Mouse (Mus musculus) MEL (cell line): ENCODE results near the gene Gabbr2. TPM values are rescaled to one million over a fixed set of nuclear protein-coding genes. Genes with fewer than 3 reads are reported as not detected.

Experiments
- DNase-seq: peaks from one replicate; pipeline ENCODE4 v3.0.0; 2011; ENCODE audit warnings: low read depth, low spot score
- H3K27ac ChIP-seq: 2 replicates; pipeline ENCODE4 v1.5.1; 2012; ENCODE audit warnings: low read depth, mild to moderate bottlenecking, control low read depth, low read length, moderate library complexity; ENCODE audit not compliant: control insufficient read depth
- H3K27me3 ChIP-seq, 2 experiments: fragments of 150-350 bp in 1 of 2; sonication (generic) in 1 of 2; 2 replicates each; pipeline ENCODE4 v1.6.1; 2012; ENCODE audit warnings: low read length in 2 of 2, mild to moderate bottlenecking in 2 of 2, improper control_type of control experiment in 1 of 2, moderate library complexity in 1 of 2; ENCODE audit not compliant: insufficient read depth in 2 of 2, control insufficient read depth in 1 of 2
- H3K36me3 ChIP-seq, 2 experiments: 2 replicates each; pipeline ENCODE4 v1.6.1; 2012 to 2014; ENCODE audit warnings: low read length in 2 of 2, improper control_type of control experiment in 1 of 2, inconsistent platforms in 1 of 2, mild to moderate bottlenecking in 1 of 2; ENCODE audit not compliant: insufficient read depth in 2 of 2, control insufficient read depth in 1 of 2
- H3K4me1 ChIP-seq, 2 experiments: fragments of 150-350 bp in 1 of 2; sonication (generic) in 1 of 2; 2 replicates each; pipeline ENCODE4 v1.6.1; 2012; ENCODE audit warnings: low read length in 2 of 2, improper control_type of control experiment in 1 of 2, mild to moderate bottlenecking in 1 of 2; ENCODE audit not compliant: insufficient read depth in 2 of 2, control insufficient read depth in 1 of 2
- H3K4me3 ChIP-seq, 2 experiments: fragments of 150-350 bp in 1 of 2; sonication (generic) in 1 of 2; 2 replicates each; pipeline ENCODE4 v1.5.1; 2012; ENCODE audit warnings: low read depth in 2 of 2, low read length in 2 of 2, mild to moderate bottlenecking in 2 of 2, moderate library complexity in 2 of 2, control low read depth in 1 of 2, improper control_type of control experiment in 1 of 2; ENCODE audit not compliant: control insufficient read depth in 1 of 2, insufficient read depth in 1 of 2
- H3K79me2 ChIP-seq: 2 replicates; pipeline ENCODE4 v1.6.1; 2012; ENCODE audit warnings: mild to moderate bottlenecking, low read length, moderate library complexity; ENCODE audit not compliant: control insufficient read depth, poor library complexity, insufficient read depth
- H3K9ac ChIP-seq: 2 replicates; pipeline ENCODE4 v1.6.1; 2012; ENCODE audit warnings: low read depth, mild to moderate bottlenecking, control low read depth, low read length, moderate library complexity; ENCODE audit not compliant: control insufficient read depth, poor library complexity, severe bottlenecking
- H3K9me3 ChIP-seq: fragments of 150-350 bp; sonication (generic); replicated peaks from 2 replicates; pipeline ENCODE4 v1.6.1; 2012; ENCODE audit warnings: mild to moderate bottlenecking, low read length, improper control_type of control experiment, moderate library complexity; ENCODE audit not compliant: insufficient read depth
- CHD1 ChIP-seq: IDR thresholded peaks from 2 replicates; pipeline ENCODE4 v1.6.1; 2012; ENCODE audit warnings: low read depth, mild to moderate bottlenecking, inconsistent platforms, low read length, improper control_type of control experiment
- CTCF ChIP-seq, 3 experiments: IDR thresholded peaks in 2 of 3; conservative IDR thresholded peaks in 1 of 3; 2 replicates each; pipeline ENCODE4 v1.5.1; 2011 to 2012; ENCODE audit warnings: low read length in 3 of 3, low read depth in 2 of 3, mild to moderate bottlenecking in 2 of 3, improper control_type of control experiment in 1 of 3, inconsistent platforms in 1 of 3, mixed read lengths in 1 of 3, moderate library complexity in 1 of 3; ENCODE audit not compliant: control insufficient read depth in 1 of 3, insufficient read depth in 1 of 3, poor library complexity in 1 of 3, severe bottlenecking in 1 of 3
- E2F4 ChIP-seq: IDR thresholded peaks from 2 replicates; pipeline ENCODE4 v1.6.1; 2011; ENCODE audit warnings: low read depth, low read length, improper control_type of control experiment, borderline replicate concordance
- EP300 ChIP-seq, 2 experiments: IDR thresholded peaks; 2 replicates each; pipeline ENCODE4 v1.6.1; 2011; ENCODE audit warnings: improper control_type of control experiment in 2 of 2, low read length in 2 of 2, low read depth in 1 of 2, mild to moderate bottlenecking in 1 of 2
- GATA1 ChIP-seq: IDR thresholded peaks from 2 replicates; pipeline ENCODE4 v1.6.1; 2011; ENCODE audit warnings: low read depth, low read length, improper control_type of control experiment
- JUND ChIP-seq: IDR thresholded peaks from 2 replicates; pipeline ENCODE4 v1.6.1; 2011; ENCODE audit warnings: low read depth, mild to moderate bottlenecking, improper control_type of control experiment, low read length
- KAT2A ChIP-seq: conservative IDR thresholded peaks from 2 replicates; pipeline ENCODE4 v1.6.1; 2012; ENCODE audit warnings: low read depth, low read length, improper control_type of control experiment, inconsistent platforms
- MAFK ChIP-seq: IDR thresholded peaks from 2 replicates; pipeline ENCODE4 v1.6.1; 2011; ENCODE audit warnings: low read depth, mild to moderate bottlenecking, low read length, improper control_type of control experiment, borderline replicate concordance
- MAZ ChIP-seq: IDR thresholded peaks from 2 replicates; pipeline ENCODE4 v1.6.1; 2012; ENCODE audit warnings: low read depth, mild to moderate bottlenecking, inconsistent platforms, low read length, improper control_type of control experiment
- MXI1 ChIP-seq: IDR thresholded peaks from 2 replicates; pipeline ENCODE4 v1.6.1; 2011; ENCODE audit warnings: mild to moderate bottlenecking, low read depth, low read length, improper control_type of control experiment
- NELFE ChIP-seq: IDR thresholded peaks from 2 replicates; pipeline ENCODE4 v1.6.1; 2011; ENCODE audit warnings: low read depth, low read length, improper control_type of control experiment
- NRF1 ChIP-seq: IDR thresholded peaks from 2 replicates; pipeline ENCODE4 v1.6.1; 2014; ENCODE audit warnings: low read depth, mild to moderate bottlenecking, inconsistent platforms, low read length, improper control_type of control experiment, moderate library complexity; ENCODE audit not compliant: poor library complexity, insufficient read depth, severe bottlenecking
- POLR2A ChIP-seq, 2 experiments: IDR thresholded peaks; 2 replicates each; pipeline ENCODE4 v1.6.1; 2011 to 2012; ENCODE audit warnings: low read length in 2 of 2, mild to moderate bottlenecking in 2 of 2, control low read depth in 1 of 2, improper control_type of control experiment in 1 of 2, low read depth in 1 of 2, moderate library complexity in 1 of 2; ENCODE audit not compliant: control insufficient read depth in 1 of 2, insufficient read depth in 1 of 2, poor library complexity in 1 of 2
- POLR2AphosphoS2 ChIP-seq: IDR thresholded peaks from 2 replicates; pipeline ENCODE4 v1.6.1; 2011; ENCODE audit warnings: low read length, improper control_type of control experiment
- RAD21 ChIP-seq: IDR thresholded peaks from 2 replicates; pipeline ENCODE4 v1.6.1; 2011; ENCODE audit warnings: mild to moderate bottlenecking, low read depth, low read length, improper control_type of control experiment
- RCOR1 ChIP-seq: IDR thresholded peaks from 2 replicates; pipeline ENCODE4 v1.6.1; 2012; ENCODE audit warnings: low read depth, mild to moderate bottlenecking, inconsistent platforms, low read length, improper control_type of control experiment
- SIN3A ChIP-seq: IDR thresholded peaks from 2 replicates; pipeline ENCODE4 v1.6.1; 2012; ENCODE audit warnings: low read length, improper control_type of control experiment, inconsistent platforms
- SMC3 ChIP-seq: IDR thresholded peaks from 2 replicates; pipeline ENCODE4 v1.6.1; 2011; ENCODE audit warnings: low read depth, low read length, improper control_type of control experiment
- TAL1 ChIP-seq: IDR thresholded peaks from 2 replicates; pipeline ENCODE4 v1.6.1; 2012; ENCODE audit warnings: mild to moderate bottlenecking, inconsistent platforms, low read length, moderate library complexity, mixed read lengths
- TBP ChIP-seq: IDR thresholded peaks from 2 replicates; pipeline ENCODE4 v1.8.0; 2011; ENCODE audit warnings: low read depth, low read length, improper control_type of control experiment
- UBTF ChIP-seq: IDR thresholded peaks from 2 replicates; pipeline ENCODE4 v1.6.1; 2012; ENCODE audit warnings: low read depth, mild to moderate bottlenecking, inconsistent platforms, low read length, improper control_type of control experiment, moderate library complexity, borderline replicate concordance; ENCODE audit not compliant: insufficient read depth
- USF1 ChIP-seq: IDR thresholded peaks from 2 replicates; pipeline ENCODE4 v1.6.1; 2014; ENCODE audit warnings: low read depth, mild to moderate bottlenecking, inconsistent platforms, low read length, improper control_type of control experiment, moderate library complexity
- ZC3H11A ChIP-seq: IDR thresholded peaks from 2 replicates; pipeline ENCODE4 v1.6.1; 2012; ENCODE audit warnings: low read depth, mild to moderate bottlenecking, inconsistent platforms, low read length, improper control_type of control experiment
- ZMIZ1 ChIP-seq: IDR thresholded peaks from 2 replicates; pipeline ENCODE4 v1.6.1; 2012; ENCODE audit warnings: low read depth, mild to moderate bottlenecking, inconsistent platforms, low read length, improper control_type of control experiment, moderate library complexity
- polyA plus RNA-seq, 2 experiments: library from polyadenylated mRNA; stranded (reverse) in 1 of 2; unstranded in 1 of 2; fragments of >175 nt in 1 of 2; fragments of >200 nt in 1 of 2; gene quantifications; 2 replicates each; pipeline versions ENCODE4 v1.2.1 to v1.2.4; 2012; ENCODE audit warnings: low replicate concordance in 2 of 2, low read depth in 1 of 2; ENCODE audit not compliant: insufficient read length in 2 of 2, insufficient read depth in 1 of 2, missing spikeins in 1 of 2
- total RNA-seq: library from RNA; depleted of rRNA; stranded (reverse); fragments of 300-350 nt; gene quantifications from 2 replicates; pipeline ENCODE4 v1.2.3, GENCODE M21; 2012

Gabbr2 gene
- total and polyA plus RNA-seq, 3 experiments, result not detected

- Histone ChIP-seq H3K27me3 (no peaks in the 10 kb centered on the region), H3K9me3 (no peaks in the 10 kb centered on the region)
- DNase-seq, result no peak
These were observed 151.5 kb downstream of the Gabbr2 start for GRCm38 (mm10) chr4:46840146-46840545.

GRCm38 (mm10) chr4:46837362-46837761 is 154.3 kb downstream of the Gabbr2 start:
- no peaks in the 10 kb centered on the region for H3K27me3 ChIP-seq
- H3K9ac ChIP-seq, result no peak overlapping the region
- peaks cover 0 to 10% of the 10 kb centered on the region in 2 experiments; a peak in 2 of 4 replicates for H3K36me3 ChIP-seq
- no peaks in the 10 kb centered on the region for H3K9me3 ChIP-seq
- DNase-seq, result no peak
- no peak for TF ChIP-seq SIN3A
- no peak for TF ChIP-seq SMC3
- TF ChIP-seq TBP, result no peak
- no peak for TF ChIP-seq NRF1
- TF ChIP-seq CHD1, result no peak
- no peak for TF ChIP-seq EP300 (IDR thresholded peaks at IDR 0.05; ENCODE audit: low read depth in 1 of 2, low read length in 2 of 2)
- TF ChIP-seq MAFK, result no peak
- TF ChIP-seq USF1, result no peak
- TF ChIP-seq MAZ, result no peak
- TF ChIP-seq TAL1, result no peak
- TF ChIP-seq KAT2A, result no peak
- TF ChIP-seq UBTF, result no peak
- TF ChIP-seq NELFE, result no peak
- TF ChIP-seq CTCF (IDR thresholded peaks at IDR 0.05 in 2 of 3, conservative IDR thresholded peaks at IDR 0.05 in 1 of 3; ENCODE audit: control insufficient read depth in 1 of 3, insufficient read depth in 1 of 3, low read depth in 2 of 3, low read length in 3 of 3, poor library complexity in 1 of 3, severe bottlenecking in 1 of 3), result no peak
- TF ChIP-seq MXI1, result no peak
- no peak for TF ChIP-seq JUND
- TF ChIP-seq ZMIZ1, result no peak
- TF ChIP-seq GATA1, result no peak
- no peak for TF ChIP-seq RCOR1
- H3K4me3 ChIP-seq, result no peak overlapping the region
- H3K79me2 ChIP-seq, result no peaks in the 10 kb centered on the region
- H3K27ac ChIP-seq, result no peak overlapping the region
- peaks cover 13 to 20% of the 10 kb centered on the region in 2 experiments for H3K4me1 ChIP-seq

More at GRCm38 (mm10) chr4:46840146-46840545, 151.5 kb downstream of the Gabbr2 start:
- H3K79me2 ChIP-seq, result no peaks in the 10 kb centered on the region
- H3K36me3 ChIP-seq, result peaks cover 0 to 7% of the 10 kb centered on the region in 2 experiments; a peak in 2 of 4 replicates
- no peak overlapping the region for H3K9ac ChIP-seq
- peaks cover 13 to 14% of the 10 kb centered on the region in 2 experiments for H3K4me1 ChIP-seq
- TF ChIP-seq ZC3H11A, result no peak
- no peak for TF ChIP-seq NELFE
- no peak for TF ChIP-seq USF1
- no peak for TF ChIP-seq POLR2A (IDR thresholded peaks at IDR 0.05; ENCODE audit: control insufficient read depth in 1 of 2, insufficient read depth in 1 of 2, low read depth in 1 of 2, low read length in 2 of 2, poor library complexity in 1 of 2)
- no peak for TF ChIP-seq RAD21
- no peak for TF ChIP-seq CTCF (IDR thresholded peaks at IDR 0.05 in 2 of 3, conservative IDR thresholded peaks at IDR 0.05 in 1 of 3; ENCODE audit: control insufficient read depth in 1 of 3, insufficient read depth in 1 of 3, low read depth in 2 of 3, low read length in 3 of 3, poor library complexity in 1 of 3, severe bottlenecking in 1 of 3)
- no peak for TF ChIP-seq MAFK
- no peak for TF ChIP-seq MXI1
- TF ChIP-seq POLR2AphosphoS2, result no peak
- no peak for TF ChIP-seq E2F4
- no peak overlapping the region for H3K27ac ChIP-seq
- no peak overlapping the region for H3K4me3 ChIP-seq
